Mouse (Mus musculus): Measurements from ENCODE around the gene Prkce. TPM values are rescaled to one million over a fixed set of nuclear protein-coding genes. Genes with fewer than 3 reads are reported as not detected.

The Prkce gene
- polyA plus RNA-seq, 1 experiment from 2014 or later = 48.0 TPM

GRCm38 (mm10) chr17:86434781-86435180 lies 267.2 kb downstream of the Prkce start:
- ATAC-seq (ENCODE audit: low FRiP score) = no peak
- Histone ChIP-seq H3K9ac (replicated peaks) (no peak overlapping the region), H3K36me3 (no peaks in the 10 kb centered on the region), H3K4me1 (peaks cover 3% of the 10 kb centered on the region; the same call in 1 of the 2 replicates), H3K27me3 (replicated peaks) (no peaks in the 10 kb centered on the region), H3K9me3 (replicated peaks) (no peaks in the 10 kb centered on the region), H3K4me2 (no peak overlapping the region), H3K27ac (replicated peaks) (no peak overlapping the region), H3K4me3 (replicated peaks) (no peak overlapping the region)
- WGBS = 66% methylated on average over 2 of the region's 2 CpGs

DNA sequence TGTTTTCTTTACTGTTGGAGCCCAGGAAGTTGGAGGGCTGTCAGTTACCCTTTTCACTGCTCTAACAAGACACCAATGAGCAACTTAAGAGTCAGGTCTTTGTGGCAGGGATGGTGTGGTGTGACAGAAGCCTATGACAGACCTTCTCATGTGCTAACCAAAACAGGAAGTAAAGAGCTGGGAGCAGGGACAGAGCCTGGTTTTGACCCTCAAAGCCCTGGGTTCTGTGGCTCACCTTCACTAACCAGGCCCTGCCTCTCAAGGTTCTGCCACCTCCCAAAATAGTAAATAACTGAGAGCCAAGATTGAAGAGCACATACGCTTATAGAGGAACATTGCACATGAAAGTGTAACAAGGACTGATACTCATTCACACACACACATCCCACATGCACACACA lies 268.0 kb downstream of the Prkce start:
- Histone ChIP-seq H3K4me3 (replicated peaks) (no peak overlapping the region), H3K4me1 (peaks cover 3% of the 10 kb centered on the region; the same call in 1 of the 2 replicates), H3K27ac (replicated peaks) (no peak overlapping the region), H3K4me2 (no peak overlapping the region), H3K27me3 (replicated peaks) (no peaks in the 10 kb centered on the region), H3K36me3 (no peaks in the 10 kb centered on the region), H3K9me3 (replicated peaks) (no peaks in the 10 kb centered on the region), H3K9ac (replicated peaks) (no peak overlapping the region)
- 82% methylated on average over 1 of the region's 1 CpGs for WGBS
- ATAC-seq (ENCODE audit: low FRiP score) = no peak

DNA sequence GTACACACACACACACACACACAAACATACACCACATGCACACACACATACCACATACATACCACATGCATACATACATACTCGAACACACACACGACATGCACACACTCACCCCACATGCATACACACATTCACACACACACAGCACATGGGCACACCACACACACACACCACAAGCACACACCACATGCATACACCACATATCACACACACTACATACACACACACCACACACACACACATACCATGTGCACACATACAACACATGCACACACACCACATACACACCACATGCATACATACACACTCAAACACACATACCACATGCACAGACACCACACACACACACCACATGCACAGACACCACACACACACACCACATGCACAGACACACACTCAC lies 268.4 kb downstream of the Prkce start:
- ATAC-seq (ENCODE audit: low FRiP score) = no peak
- H3K9me3 ChIP-seq (replicated peaks) = no peaks in the 10 kb centered on the region
- no peak overlapping the region for H3K4me2 ChIP-seq
- H3K4me1 ChIP-seq = peaks cover 3% of the 10 kb centered on the region; the same call in 1 of the 2 replicates
- H3K9ac ChIP-seq (replicated peaks) = no peak overlapping the region
- H3K36me3 ChIP-seq = no peaks in the 10 kb centered on the region
- 94% methylated on average over 2 of the region's 2 CpGs for WGBS
- H3K27ac ChIP-seq (replicated peaks) = no peak overlapping the region
- H3K4me3 ChIP-seq (replicated peaks) = no peak overlapping the region
- no peaks in the 10 kb centered on the region for H3K27me3 ChIP-seq (replicated peaks)

DNA sequence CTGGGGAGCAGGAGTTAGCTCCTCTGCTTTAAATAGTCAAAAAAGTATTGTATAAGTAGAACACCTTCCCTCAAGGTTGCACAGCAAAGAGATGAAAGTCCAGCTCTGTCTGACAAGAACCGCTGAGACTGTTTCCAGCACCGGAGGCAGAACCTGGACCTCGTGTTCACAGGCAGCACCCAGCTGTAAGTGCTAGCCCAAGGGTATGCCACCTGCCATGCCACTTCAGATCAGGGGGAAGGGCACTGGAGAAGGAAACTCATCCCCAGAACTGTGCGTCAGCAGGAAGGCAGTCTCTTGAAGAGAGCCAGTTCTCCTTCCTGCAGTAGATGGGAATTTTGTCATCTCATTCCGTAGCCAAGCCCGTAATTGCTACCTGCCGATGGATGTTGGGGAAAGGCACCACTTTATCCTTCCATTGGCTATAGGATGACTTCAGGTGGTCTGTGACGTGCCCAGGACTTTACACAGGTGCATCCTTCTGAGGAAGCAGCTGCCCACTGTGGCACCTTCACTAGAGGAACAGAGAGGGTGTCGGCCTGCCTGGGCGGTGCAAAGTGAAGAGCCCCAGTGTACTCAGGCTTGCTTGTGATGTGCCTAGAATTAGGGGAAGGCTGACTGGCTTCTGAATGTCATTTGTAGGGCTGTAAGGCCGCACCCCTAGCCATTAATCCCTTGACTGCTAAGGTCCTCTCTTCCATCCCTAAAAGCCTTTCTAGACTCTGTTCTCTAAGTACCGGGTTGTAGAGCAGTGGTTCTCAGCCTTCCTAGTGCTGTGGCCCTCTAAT lies 269.2 kb downstream of the Prkce start:
- no peak overlapping the region for H3K4me3 ChIP-seq (replicated peaks)
- no peaks in the 10 kb centered on the region for H3K36me3 ChIP-seq
- H3K9me3 ChIP-seq (replicated peaks) = no peaks in the 10 kb centered on the region
- H3K4me1 ChIP-seq = peaks cover 3% of the 10 kb centered on the region; the same call in 1 of the 2 replicates
- H3K4me2 ChIP-seq = no peak overlapping the region
- ATAC-seq (ENCODE audit: low FRiP score) = no peak
- no peak overlapping the region for H3K27ac ChIP-seq (replicated peaks)
- H3K9ac ChIP-seq (replicated peaks) = no peak overlapping the region
- WGBS = 93% methylated on average over 12 of the region's 12 CpGs
- no peaks in the 10 kb centered on the region for H3K27me3 ChIP-seq (replicated peaks)

- Histone ChIP-seq H3K4me3 (replicated peaks) (no peak overlapping the region), H3K9ac (replicated peaks) (no peak overlapping the region), H3K9me3 (replicated peaks) (no peaks in the 10 kb centered on the region), H3K27me3 (replicated peaks) (no peaks in the 10 kb centered on the region), H3K27ac (replicated peaks) (no peak overlapping the region), H3K4me1 (peaks cover 3% of the 10 kb centered on the region; the same call in 1 of the 2 replicates), H3K36me3 (no peaks in the 10 kb centered on the region), H3K4me2 (no peak overlapping the region)
- WGBS = 81% methylated on average over 20 of the region's 20 CpGs
- no peak for ATAC-seq (ENCODE audit: low FRiP score)
These were observed 270.1 kb downstream of the Prkce start for GRCm38 (mm10) chr17:86437516-86438277.

GRCm38 (mm10) chr17:86438278-86438661 lies 270.7 kb downstream of the Prkce start:
- Histone ChIP-seq H3K36me3 (no peaks in the 10 kb centered on the region), H3K4me3 (replicated peaks) (no peak overlapping the region), H3K4me2 (no peak overlapping the region), H3K4me1 (peaks cover 3% of the 10 kb centered on the region; the same call in 1 of the 2 replicates), H3K27me3 (replicated peaks) (no peaks in the 10 kb centered on the region), H3K9ac (replicated peaks) (no peak overlapping the region), H3K27ac (replicated peaks) (no peak overlapping the region), H3K9me3 (replicated peaks) (no peaks in the 10 kb centered on the region)
- no peak for ATAC-seq (ENCODE audit: low FRiP score)
- whole genome bisulfite sequencing = 92% methylated on average over 3 of the region's 3 CpGs

- no peaks in the 10 kb centered on the region for H3K9me3 ChIP-seq (replicated peaks)
- 86% methylated on average over 5 of the region's 5 CpGs for WGBS
- peaks cover 3% of the 10 kb centered on the region; the same call in 1 of the 2 replicates for H3K4me1 ChIP-seq
- H3K36me3 ChIP-seq = no peaks in the 10 kb centered on the region
- no peak overlapping the region for H3K4me2 ChIP-seq
- no peak for ATAC-seq (ENCODE audit: low FRiP score)
- H3K9ac ChIP-seq (replicated peaks) = no peak overlapping the region
- no peak overlapping the region for H3K27ac ChIP-seq (replicated peaks)
- H3K27me3 ChIP-seq (replicated peaks) = no peaks in the 10 kb centered on the region
- no peak overlapping the region for H3K4me3 ChIP-seq (replicated peaks)
These were observed 271.2 kb downstream of the Prkce start for GRCm38 (mm10) chr17:86438763-86439162.

GRCm38 (mm10) chr17:86441098-86441497 lies 273.5 kb downstream of the Prkce start:
- no peak for ATAC-seq (ENCODE audit: low FRiP score)
- no peak overlapping the region for H3K4me3 ChIP-seq (replicated peaks)
- H3K27me3 ChIP-seq (replicated peaks) = no peaks in the 10 kb centered on the region
- H3K4me2 ChIP-seq = no peak overlapping the region
- no peaks in the 10 kb centered on the region for H3K36me3 ChIP-seq
- no peak overlapping the region for H3K27ac ChIP-seq (replicated peaks)
- H3K4me1 ChIP-seq = peaks cover 14% of the 10 kb centered on the region
- no peaks in the 10 kb centered on the region for H3K9me3 ChIP-seq (replicated peaks)
- 92% methylated on average over 7 of the region's 7 CpGs for WGBS
- H3K9ac ChIP-seq (replicated peaks) = no peak overlapping the region

DNA sequence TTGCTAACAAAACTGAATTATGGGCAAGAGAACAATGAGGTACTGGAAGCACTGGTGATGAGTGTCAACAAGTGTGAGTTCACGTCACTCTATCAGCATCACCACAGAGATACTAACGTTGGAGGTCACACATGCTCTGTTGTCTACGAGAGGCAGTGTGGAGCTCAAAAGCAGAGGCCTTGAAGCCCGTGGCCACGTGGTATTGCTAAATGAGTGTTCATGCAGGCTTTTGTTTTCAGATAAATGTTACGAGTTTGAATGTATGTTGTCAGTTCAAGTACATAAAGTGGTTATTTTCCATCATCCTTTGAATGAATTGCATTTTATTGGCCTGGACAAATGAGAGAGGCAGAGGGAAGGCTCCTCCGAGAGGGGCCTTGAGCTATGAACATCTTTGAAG lies 276.3 kb downstream of the Prkce start:
- Histone ChIP-seq H3K27me3 (replicated peaks) (no peaks in the 10 kb centered on the region), H3K4me2 (no peak overlapping the region), H3K27ac (replicated peaks) (no peak overlapping the region), H3K9ac (replicated peaks) (no peak overlapping the region), H3K36me3 (no peaks in the 10 kb centered on the region), H3K9me3 (replicated peaks) (no peaks in the 10 kb centered on the region), H3K4me3 (replicated peaks) (no peak overlapping the region), H3K4me1 (peaks cover 10% of the 10 kb centered on the region)
- ATAC-seq (ENCODE audit: low FRiP score) = no peak
- WGBS = 72% methylated on average over 7 of the region's 7 CpGs

DNA sequence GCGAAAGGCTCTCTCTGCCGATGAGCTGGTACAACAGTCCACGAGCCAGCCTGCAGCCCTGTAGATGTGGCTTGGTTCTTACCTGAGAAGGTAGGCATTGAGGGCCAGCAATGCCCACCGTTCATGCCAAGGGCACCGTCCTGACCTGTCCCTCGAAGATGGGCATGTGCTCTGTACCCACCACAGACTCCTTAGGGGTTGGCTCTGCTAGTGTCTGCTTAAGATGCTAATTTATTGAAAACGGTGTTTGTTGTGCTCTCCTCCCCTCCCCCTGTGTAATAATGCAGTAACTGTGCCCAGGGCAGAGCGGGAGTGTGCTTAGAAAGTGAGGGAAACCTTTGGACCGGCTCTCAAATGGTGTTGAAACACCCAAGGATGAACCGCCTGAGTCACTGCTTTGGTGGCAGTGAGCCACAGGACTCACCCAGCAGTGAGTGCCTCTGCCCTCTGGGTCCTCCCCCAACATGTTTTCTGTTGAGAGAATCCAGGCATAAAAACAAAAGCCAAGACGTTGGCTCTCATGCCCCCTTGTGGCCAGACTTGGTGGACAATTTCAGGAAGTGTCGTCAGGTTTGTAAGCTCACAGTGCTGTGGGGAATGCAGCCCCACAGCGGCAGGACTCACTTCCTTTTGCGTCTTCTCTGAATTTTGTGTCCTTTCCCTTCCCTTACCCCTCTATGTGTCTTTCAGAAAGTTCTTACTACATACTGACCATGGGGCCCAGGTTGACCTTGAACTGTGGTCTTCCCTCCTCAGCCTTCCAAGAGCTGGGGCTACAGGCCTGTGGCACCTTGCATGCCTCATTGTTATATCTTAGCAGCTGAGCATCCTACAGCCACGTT lies 277.2 kb downstream of the Prkce start:
- peak overlapping the region; percentile 15; the same call in 1 of the 2 replicates for H3K27ac ChIP-seq (replicated peaks)
- H3K27me3 ChIP-seq (replicated peaks) = no peaks in the 10 kb centered on the region

GRCm38 (mm10) chr17:86445420-86445720 lies 277.8 kb downstream of the Prkce start:
- no peak for ATAC-seq (ENCODE audit: low FRiP score)
- Histone ChIP-seq H3K27ac (replicated peaks) (peak overlapping the region; percentile 15; the same call in 1 of the 2 replicates), H3K9me3 (replicated peaks) (no peaks in the 10 kb centered on the region), H3K27me3 (replicated peaks) (no peaks in the 10 kb centered on the region), H3K4me3 (replicated peaks) (no peak overlapping the region), H3K4me2 (no peak overlapping the region), H3K4me1 (peaks cover 10% of the 10 kb centered on the region), H3K9ac (replicated peaks) (no peak overlapping the region), H3K36me3 (no peaks in the 10 kb centered on the region)
- WGBS = 83% methylated on average over 3 of the region's 3 CpGs

More for the DNA sequence above, 277.2 kb downstream of the Prkce start:
- Histone ChIP-seq H3K4me1 (peaks cover 10% of the 10 kb centered on the region), H3K4me2 (peak overlapping the region; percentile 42), H3K36me3 (no peaks in the 10 kb centered on the region), H3K9ac (replicated peaks) (peak overlapping the region; percentile 10; the same call in 1 of the 2 replicates), H3K9me3 (replicated peaks) (no peaks in the 10 kb centered on the region), H3K4me3 (replicated peaks) (no peak overlapping the region)
- 31% methylated on average over 15 of the region's 15 CpGs for WGBS
- ATAC-seq (ENCODE audit: low FRiP score) = peak; percentile 76
